Mouse (Mus musculus) small intestine, adult 2 months (tissue): ENCODE results near the gene Cox19. TPM values are rescaled to one million over a fixed set of nuclear protein-coding genes. Genes with fewer than 3 reads are reported as not detected.

ENCODE experiments used
- H3K27ac ChIP-seq: fragments of 200-500 bp; 2 replicates; pipeline ENCODE4 v1.5.1; 2012; ENCODE audit warnings: low read depth, low read length, control low read depth, inconsistent platforms; ENCODE audit not compliant: insufficient read depth
- H3K27me3 ChIP-seq: fragments of 200-500 bp; 2 replicates; pipeline ENCODE4 v1.6.1; 2012; ENCODE audit warnings: mild to moderate bottlenecking, moderate library complexity, low read length, inconsistent platforms; ENCODE audit not compliant: control insufficient read depth, insufficient read depth
- H3K36me3 ChIP-seq: fragments of 200-500 bp; 2 replicates; pipeline ENCODE4 v1.6.1; 2012; ENCODE audit warnings: mild to moderate bottlenecking, low read length, control low read depth, inconsistent platforms; ENCODE audit not compliant: control insufficient read depth, insufficient read depth
- H3K4me1 ChIP-seq: fragments of 200-500 bp; 2 replicates; pipeline ENCODE4 v1.6.1; 2012; ENCODE audit warnings: low read length, inconsistent platforms, mixed read lengths; ENCODE audit not compliant: control insufficient read depth, insufficient read depth, insufficient read length
- H3K4me3 ChIP-seq: fragments of 200-500 bp; 2 replicates; pipeline ENCODE4 v1.5.1; 2012; ENCODE audit warnings: low read depth, mild to moderate bottlenecking, control low read depth, inconsistent platforms, low read length, moderate library complexity
- CTCF ChIP-seq: fragments of 200-500 bp; IDR thresholded peaks from 2 replicates; pipeline ENCODE4 v1.5.1; 2012; ENCODE audit warnings: low read depth, mild to moderate bottlenecking, control low read depth, inconsistent platforms, low read length, moderate library complexity, mixed read lengths; ENCODE audit not compliant: insufficient replicate concordance, insufficient read length; ENCODE audit errors: extremely low read depth
- POLR2A ChIP-seq: fragments of 200-500 bp; IDR thresholded peaks from 2 replicates; pipeline ENCODE4 v1.6.1; 2012; ENCODE audit warnings: low read depth, mild to moderate bottlenecking, control low read depth, inconsistent platforms, low read length, moderate library complexity
- whole genome bisulfite sequencing: fragments of 180-500 bp; shearing (Covaris S2); methylation state at CpG from one replicate; pipeline ENCODE4 v1.1.7; 2018; 5-methylcytosine and 5-hydroxymethylcytosine counted together
- polyA plus RNA-seq: library from polyadenylated mRNA; depleted of rRNA; stranded (reverse); fragments of >200 nt; gene quantifications from 2 replicates; pipeline ENCODE4 v1.2.3, GENCODE M21; 2012; rRNA removed

Cox19 gene
- polyA plus RNA-seq = 58.8 and 104 TPM in 2 replicates

DNA sequence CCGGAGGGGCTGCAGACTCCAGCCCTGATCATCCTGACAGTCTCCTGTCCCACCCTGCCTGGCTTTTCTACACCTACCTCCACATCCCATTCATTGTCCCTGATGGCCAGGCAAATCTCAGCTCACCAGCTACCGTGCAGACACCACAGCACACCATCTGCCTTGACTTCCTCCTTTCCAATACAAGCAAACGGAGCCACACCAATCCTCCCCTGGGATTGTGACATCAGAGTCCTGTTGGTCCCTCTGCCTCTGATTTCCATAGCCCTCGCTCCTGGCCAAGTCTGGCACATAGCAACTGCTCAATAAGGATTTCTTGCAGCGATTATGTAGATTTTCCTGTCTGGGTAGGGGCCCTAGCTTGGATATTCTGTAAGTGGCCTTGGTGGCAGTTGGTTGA, at the start of gene Cox19:
Cox19 (minus strand) TSS at position 285 of the 400 bp plus-strand sequence.
- Histone ChIP-seq H3K27ac (peak within 1 kb of the TSS; percentile 6; the same call in 1 of the 2 replicates), H3K4me1 (peaks cover 48% of the 10 kb centered on the region), H3K36me3 (no peaks in the 10 kb centered on the region), H3K4me3 (no peak within 1 kb of the TSS), H3K27me3 (no peaks in the 10 kb centered on the region)
- WGBS = 22% methylated on average over 5 of the region's 5 CpGs
- TF ChIP-seq CTCF = no peak
- no peak for TF ChIP-seq POLR2A

DNA sequence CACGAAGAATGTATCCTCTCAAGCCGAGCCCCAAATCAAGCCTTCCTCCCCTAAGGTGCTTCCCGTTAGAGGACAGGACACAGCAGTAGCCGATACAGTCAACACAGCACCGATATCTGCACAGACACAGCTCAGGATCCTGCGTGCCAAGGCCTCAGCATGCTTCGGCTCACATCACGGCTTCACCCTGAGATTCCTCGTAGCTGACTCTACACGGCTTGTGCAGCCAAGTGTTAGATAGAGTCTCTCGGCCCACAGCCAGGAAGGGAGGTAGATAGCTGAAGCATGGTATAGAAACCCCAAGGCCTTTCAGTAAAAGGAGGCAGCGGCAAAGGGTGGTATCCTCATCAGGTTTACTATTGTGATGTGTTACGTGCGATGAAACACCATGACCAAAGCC, 48.8 kb upstream of the Cox19 start:
- H3K36me3 ChIP-seq = no peaks in the 10 kb centered on the region
- TF ChIP-seq CTCF = no peak
- no peak for TF ChIP-seq POLR2A
- no peak overlapping the region for H3K4me3 ChIP-seq
- no peak overlapping the region for H3K27ac ChIP-seq
- H3K4me1 ChIP-seq = peaks cover 6% of the 10 kb centered on the region; the same call in 1 of the 2 replicates
- no peaks in the 10 kb centered on the region for H3K27me3 ChIP-seq
- 90% methylated on average over 14 of the region's 14 CpGs for WGBS

DNA sequence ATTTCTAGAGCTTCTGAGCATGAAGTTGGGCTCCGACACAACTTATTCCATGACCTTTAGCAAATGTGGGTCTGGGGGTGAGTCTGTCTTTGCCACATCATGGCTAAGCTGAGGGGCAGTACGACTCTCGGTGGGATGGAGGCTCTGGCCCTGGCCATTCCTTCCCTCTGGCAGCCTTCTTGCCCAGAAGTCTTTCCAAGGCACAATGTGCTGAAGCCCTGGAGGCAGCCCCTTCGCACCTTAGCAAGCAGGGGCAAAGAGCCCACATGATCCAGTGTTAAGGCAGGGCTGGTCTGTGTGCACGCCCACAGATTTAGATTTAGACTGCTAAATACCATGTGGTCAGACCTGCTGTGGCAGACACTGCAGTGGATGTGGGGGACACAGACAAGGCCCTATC, 47.6 kb upstream of the Cox19 start:
- Histone ChIP-seq H3K4me3 (no peak overlapping the region), H3K36me3 (no peaks in the 10 kb centered on the region), H3K4me1 (peaks cover 6% of the 10 kb centered on the region; the same call in 1 of the 2 replicates), H3K27ac (no peak overlapping the region), H3K27me3 (no peaks in the 10 kb centered on the region)
- whole genome bisulfite sequencing = 47% methylated on average over 5 of the region's 5 CpGs
- no peak for TF ChIP-seq CTCF
- TF ChIP-seq POLR2A = no peak

DNA sequence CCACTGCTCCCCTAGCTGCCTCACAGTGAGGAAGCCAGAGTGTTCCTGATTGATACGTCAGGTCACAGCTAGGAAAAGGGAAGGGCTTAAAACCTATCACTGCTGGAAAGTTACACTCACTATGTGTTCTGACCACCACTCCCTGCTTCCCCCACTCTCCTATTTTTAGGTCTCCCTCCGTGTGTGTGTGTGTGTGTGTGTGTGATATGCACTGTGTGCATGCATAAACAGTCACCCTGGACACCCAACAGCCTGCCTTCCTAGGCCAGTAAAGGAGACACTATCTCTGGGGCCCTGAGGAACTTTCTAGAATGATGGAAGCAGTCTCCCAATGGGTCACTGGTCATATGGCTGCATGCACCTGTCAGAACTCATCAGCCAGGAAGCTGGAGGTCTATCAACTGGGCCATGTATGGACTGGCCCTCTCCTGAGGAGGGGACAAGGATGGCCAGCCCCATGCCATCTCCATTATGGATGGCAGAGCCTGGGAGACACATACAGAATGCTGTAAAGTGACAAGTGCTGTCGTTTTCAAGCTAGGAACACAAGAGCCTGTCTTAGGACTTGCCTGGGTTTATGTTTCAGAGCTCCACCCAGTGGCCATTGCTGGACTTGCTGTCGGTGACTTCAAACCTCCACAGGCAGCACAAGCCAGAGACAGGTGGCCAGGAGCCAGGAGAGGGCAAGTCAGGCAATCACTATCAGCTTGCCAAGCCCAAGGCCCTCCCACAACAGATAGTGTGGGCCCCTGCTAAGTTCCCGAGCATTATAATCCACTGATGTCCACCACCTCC, 46.9 kb upstream of the Cox19 start:
- Histone ChIP-seq H3K36me3 (no peaks in the 10 kb centered on the region), H3K4me3 (no peak overlapping the region), H3K27me3 (no peaks in the 10 kb centered on the region), H3K4me1 (peaks cover 6% of the 10 kb centered on the region; the same call in 1 of the 2 replicates), H3K27ac (no peak overlapping the region)
- WGBS = 35% methylated on average over 5 of the region's 5 CpGs
- TF ChIP-seq POLR2A (no peak), CTCF (peak; percentile 85; the same call in 1 of the 2 replicates)

DNA sequence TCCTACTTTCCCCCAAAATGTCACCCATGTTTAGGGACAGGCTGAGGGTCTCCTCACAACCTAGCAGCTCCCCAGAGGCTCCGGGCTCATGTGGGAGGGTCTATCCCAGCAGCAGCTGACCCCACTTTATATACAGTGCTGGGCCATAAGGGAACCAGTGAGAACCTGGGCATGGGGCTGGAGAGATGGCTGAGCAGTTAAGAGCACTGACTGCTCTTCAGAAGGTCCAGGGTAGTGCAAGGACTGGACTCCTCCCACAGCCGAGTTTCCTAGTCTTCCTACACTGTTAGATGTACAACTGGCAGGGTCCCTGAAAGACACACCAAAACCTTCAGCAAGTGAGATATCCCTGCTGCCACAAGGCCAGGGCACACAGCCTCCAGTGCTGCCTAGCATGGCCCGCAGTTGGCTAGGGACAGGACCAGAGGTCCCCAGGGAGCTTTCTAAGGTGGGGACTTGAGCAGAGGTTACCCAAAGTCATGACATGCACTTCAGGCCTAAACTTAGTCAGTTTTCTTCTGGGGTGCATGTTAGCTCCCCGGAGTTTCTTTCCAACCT, 46.2 kb upstream of the Cox19 start:
- Histone ChIP-seq H3K4me1 (peaks cover 6% of the 10 kb centered on the region; the same call in 1 of the 2 replicates), H3K4me3 (no peak overlapping the region), H3K27me3 (no peaks in the 10 kb centered on the region), H3K36me3 (no peaks in the 10 kb centered on the region), H3K27ac (no peak overlapping the region)
- TF ChIP-seq CTCF (no peak), POLR2A (no peak)
- WGBS = 88% methylated on average over 4 of the region's 4 CpGs

DNA sequence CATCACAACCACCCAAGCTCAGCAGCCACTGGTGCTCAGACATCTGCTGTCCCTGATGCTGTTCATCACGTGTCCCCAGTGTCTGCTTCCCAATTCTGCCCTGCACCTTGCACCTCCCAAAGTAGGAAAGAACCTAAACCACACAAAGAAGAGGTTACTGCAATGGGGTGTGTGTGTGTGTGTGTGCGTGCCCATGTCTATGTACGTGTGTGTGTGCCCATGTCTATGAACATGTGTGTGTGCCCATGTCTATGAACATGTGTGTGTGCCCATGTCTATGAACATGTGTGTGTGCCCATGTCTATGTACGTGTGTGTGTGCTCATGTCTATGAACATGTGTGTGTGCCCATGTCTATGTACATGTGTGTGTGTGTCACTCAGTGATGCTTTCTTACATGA, 44.3 kb upstream of the Cox19 start:
- Histone ChIP-seq H3K36me3 (no peaks in the 10 kb centered on the region), H3K27ac (no peak overlapping the region), H3K4me1 (peaks cover 6% of the 10 kb centered on the region; the same call in 1 of the 2 replicates), H3K4me3 (no peak overlapping the region), H3K27me3 (no peaks in the 10 kb centered on the region)
- TF ChIP-seq CTCF (no peak), POLR2A (no peak)
- WGBS = 90% methylated on average over 4 of the region's 4 CpGs

DNA sequence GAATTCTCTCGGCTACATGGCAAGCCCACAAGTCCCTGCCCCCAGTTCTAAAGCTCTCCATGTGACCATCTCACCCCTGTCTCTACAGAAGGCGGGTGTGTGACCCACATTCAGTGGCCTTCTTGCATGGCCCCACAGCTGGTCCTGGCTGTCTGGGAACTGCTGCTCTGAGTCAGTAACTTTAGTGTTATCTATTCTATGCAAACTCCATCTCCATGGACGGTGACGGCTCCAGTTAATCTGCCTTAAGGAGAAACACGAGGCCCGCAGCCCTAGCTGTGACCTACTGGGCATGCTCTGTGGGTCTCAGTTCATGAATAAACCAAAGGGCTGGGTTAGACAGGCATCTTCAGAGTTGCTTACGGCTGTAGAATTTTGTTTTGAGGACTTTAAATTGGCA, 43.2 kb upstream of the Cox19 start:
- Histone ChIP-seq H3K27me3 (no peaks in the 10 kb centered on the region), H3K4me1 (peaks cover 12% of the 10 kb centered on the region), H3K27ac (no peak overlapping the region), H3K4me3 (no peak overlapping the region), H3K36me3 (no peaks in the 10 kb centered on the region)
- WGBS = 91% methylated on average over 7 of the region's 7 CpGs
- TF ChIP-seq CTCF (no peak), POLR2A (no peak)
